Mouse (Mus musculus): ENCODE data around the gene Rin2.

GRCm38 (mm10) chr2:145887937-145888765 is 213.1 kb downstream of the Rin2 start:
- TF ChIP-seq CTCF (IDR thresholded peaks at IDR 0.05; ENCODE audit: borderline replicate concordance, insufficient read depth, low read depth, low read length) (0 out of 2 replicates have a peak, but pooled peaks have one; percentile 3), POLR2A (IDR thresholded peaks at IDR 0.05; ENCODE audit: borderline replicate concordance, insufficient read depth, low read length) (no peak)
